Mouse (Mus musculus) CD4-positive, CD25-positive, alpha-beta regulatory T cell (primary cell): ENCODE measurements around the gene Polr1c. TPM values are rescaled to one million over a fixed set of nuclear protein-coding genes. Genes with fewer than 3 reads are reported as not detected.

Experiments
- polyA plus RNA-seq: library from polyadenylated mRNA; unstranded; fragments of 100-300 nt; shearing (Covaris generic); gene quantifications from one replicate; pipeline ENCODE4 v1.2.1, GENCODE M21; 2017

Polr1c gene
- polyA plus RNA-seq = 54.0 TPM

GRCm38 (mm10) chr17:46247512-46248188, at the start of gene Polr1c, which contains the start of gene Yipf3:
Gene Polr1c (minus strand): TSS chr17:46248054.
Gene Yipf3 (plus strand): TSS chr17:46248080.

GRCm38 (mm10) chr17:46282483-46283123, 34.7 kb upstream of the Polr1c start, which contains the start of gene Tjap1:
Gene Tjap1 (minus strand): TSS chr17:46283026.

GRCm38 (mm10) chr17:46253452-46254084, 5.7 kb upstream of the Polr1c start, which contains the start of gene Lrrc73:
Gene Lrrc73 (plus strand): TSS chr17:46253531.

GRCm38 (mm10) chr17:46202421-46203071, 45.3 kb downstream of the Polr1c start, which contains the start of the genes Polh and Xpo5:
Gene Polh (minus strand): TSS chr17:46202645.
Gene Xpo5 (plus strand): TSS chr17:46202782.

Other genes with a start within 250 kb of the Polr1c start
- 0.29 TPM for gene Vegfa, start 215.7 kb downstream of the Polr1c start, polyA plus RNA-seq
- gene Mrps18a, start 137.1 kb downstream of the Polr1c start, polyA plus RNA-seq = 93.8 TPM
- gene Rsph9, start 103.8 kb downstream of the Polr1c start, polyA plus RNA-seq = 1.3 TPM
- 46.1 TPM for gene Mad2l1bp, start 94.5 kb downstream of the Polr1c start, polyA plus RNA-seq
- 81.2 TPM for gene Gtpbp2, start 87.0 kb downstream of the Polr1c start, polyA plus RNA-seq
- 5.2 TPM for gene Polh, start 45.4 kb downstream of the Polr1c start, polyA plus RNA-seq
- 36.5 TPM for gene Xpo5, start 45.3 kb downstream of the Polr1c start, polyA plus RNA-seq
- 179 TPM for gene Yipf3, start within 50 bp of the Polr1c start, polyA plus RNA-seq
- not detected for gene Lrrc73, start 5.5 kb upstream of the Polr1c start, polyA plus RNA-seq
- gene Tjap1, start 35.0 kb upstream of the Polr1c start, polyA plus RNA-seq = 29.7 TPM
- gene Dlk2, start 49.4 kb upstream of the Polr1c start, polyA plus RNA-seq = not detected
- gene Abcc10, start 80.3 kb upstream of the Polr1c start, polyA plus RNA-seq = 7.8 TPM
- gene Zfp318, start 135.7 kb upstream of the Polr1c start, polyA plus RNA-seq = 10.8 TPM
- gene Crip3, start 180.9 kb upstream of the Polr1c start, polyA plus RNA-seq = not detected
- gene Slc22a7, start 190.4 kb upstream of the Polr1c start, polyA plus RNA-seq = not detected
- 0.14 TPM for gene Ttbk1, start 239.6 kb upstream of the Polr1c start, polyA plus RNA-seq
- gene Dnph1, start 248.7 kb upstream of the Polr1c start, polyA plus RNA-seq = 5.4 TPM